Mouse (Mus musculus) heart, embryonic 14.5 days (tissue): ENCODE results near the gene Wasf2. TPM values are rescaled to one million over a fixed set of nuclear protein-coding genes. Genes with fewer than 3 reads are reported as not detected.

Experiments used
- ATAC-seq: fragments of 200-750 bp; cut with Nextera tagmentation; 2 replicates; pipeline ENCODE4 v1.8.0; 2017; ENCODE audit warnings: low read depth, moderate TSS enrichment; ENCODE audit not compliant: insufficient number of reproducible peaks, insufficient read depth, low FRiP score
- H3K27ac ChIP-seq, 2 experiments: fragments of 200-500 bp in 1 of 2; fragments of 300-500 bp in 1 of 2; sonication (generic) in 1 of 2; replicated peaks in 1 of 2; 2 replicates each; pipeline ENCODE4 v1.5.1; 2012 to 2014; ENCODE audit warnings: low read depth in 2 of 2, low read length in 2 of 2, control low read depth in 1 of 2, mild to moderate bottlenecking in 1 of 2, mixed read lengths in 1 of 2; ENCODE audit not compliant: control insufficient read depth in 1 of 2, insufficient read depth in 1 of 2
- H3K27me3 ChIP-seq: fragments of 300-500 bp; sonication (generic); 2 replicates; pipeline ENCODE4 v1.6.1; 2014; ENCODE audit warnings: mild to moderate bottlenecking, low read length, control low read depth; ENCODE audit not compliant: control insufficient read depth, insufficient read depth
- H3K36me3 ChIP-seq: fragments of 300-500 bp; sonication (generic); 2 replicates; pipeline ENCODE4 v1.6.1; 2014; ENCODE audit warnings: mild to moderate bottlenecking, control low read depth, low read length, mixed read lengths; ENCODE audit not compliant: control insufficient read depth, insufficient read depth
- H3K4me1 ChIP-seq, 2 experiments: fragments of 200-500 bp in 1 of 2; fragments of 300-500 bp in 1 of 2; sonication (generic) in 1 of 2; 2 replicates each; pipeline ENCODE4 v1.6.1; 2012 to 2014; ENCODE audit warnings: low read length in 2 of 2, control low read depth in 1 of 2, mixed read lengths in 1 of 2; ENCODE audit not compliant: control insufficient read depth in 2 of 2, insufficient read depth in 2 of 2
- H3K4me2 ChIP-seq: fragments of 300-500 bp; sonication (generic); 2 replicates; pipeline ENCODE4 v1.6.1; 2014; ENCODE audit warnings: mild to moderate bottlenecking, low read length
- H3K4me3 ChIP-seq, 2 experiments: fragments of 200-500 bp in 1 of 2; fragments of 300-500 bp in 1 of 2; sonication (generic) in 1 of 2; 2 replicates each; pipeline ENCODE4 v1.5.1; 2012 to 2014; ENCODE audit warnings: low read length in 2 of 2, mild to moderate bottlenecking in 2 of 2, control low read depth in 1 of 2, low read depth in 1 of 2, moderate library complexity in 1 of 2; ENCODE audit not compliant: control insufficient read depth in 1 of 2, insufficient read depth in 1 of 2
- H3K9ac ChIP-seq: fragments of 300-500 bp; sonication (generic); 2 replicates; pipeline ENCODE4 v1.6.1; 2014; ENCODE audit warnings: mild to moderate bottlenecking, low read length
- H3K9me3 ChIP-seq: fragments of 300-500 bp; sonication (generic); 2 replicates; pipeline ENCODE4 v1.6.1; 2016; ENCODE audit warnings: low read length, control low read depth; ENCODE audit not compliant: control insufficient read depth
- WGBS: fragments of 180-500 bp; shearing (Covaris S2); extraction: QIAGEN DNeasy Blood & Tissue Kit; methylation state at CpG from one replicate; pipeline ENCODE4 v1.1.7; 2014; 5-methylcytosine and 5-hydroxymethylcytosine counted together
- polyA plus RNA-seq: library from polyadenylated mRNA; unstranded; fragments of >200 nt; fragmentation: Nextera tagmentation; extraction: Ambion mirVana; gene quantifications from 2 replicates; pipeline ENCODE4 v1.2.1, GENCODE M21; 2014

Gene Wasf2
- polyA plus RNA-seq, 1 experiment from 2014 or later = 68.6 TPM

GRCm38 (mm10) chr4:133101751-133102150, 28.6 kb upstream of the Wasf2 start:
- no peaks in the 10 kb centered on the region for H3K9me3 ChIP-seq
- no peaks in the 10 kb centered on the region for H3K27me3 ChIP-seq
- H3K36me3 ChIP-seq = peaks cover 12% of the 10 kb centered on the region; the same call in 1 of the 2 replicates
- no peak overlapping the region for H3K4me2 ChIP-seq
- no peak overlapping the region for H3K9ac ChIP-seq
- peaks cover 8 to 13% of the 10 kb centered on the region in 2 experiments for H3K4me1 ChIP-seq
- H3K27ac ChIP-seq = no peak overlapping the region
- 81% methylated on average over 9 of the region's 9 CpGs for WGBS
- ATAC-seq = no peak
- no peak overlapping the region for H3K4me3 ChIP-seq

DNA sequence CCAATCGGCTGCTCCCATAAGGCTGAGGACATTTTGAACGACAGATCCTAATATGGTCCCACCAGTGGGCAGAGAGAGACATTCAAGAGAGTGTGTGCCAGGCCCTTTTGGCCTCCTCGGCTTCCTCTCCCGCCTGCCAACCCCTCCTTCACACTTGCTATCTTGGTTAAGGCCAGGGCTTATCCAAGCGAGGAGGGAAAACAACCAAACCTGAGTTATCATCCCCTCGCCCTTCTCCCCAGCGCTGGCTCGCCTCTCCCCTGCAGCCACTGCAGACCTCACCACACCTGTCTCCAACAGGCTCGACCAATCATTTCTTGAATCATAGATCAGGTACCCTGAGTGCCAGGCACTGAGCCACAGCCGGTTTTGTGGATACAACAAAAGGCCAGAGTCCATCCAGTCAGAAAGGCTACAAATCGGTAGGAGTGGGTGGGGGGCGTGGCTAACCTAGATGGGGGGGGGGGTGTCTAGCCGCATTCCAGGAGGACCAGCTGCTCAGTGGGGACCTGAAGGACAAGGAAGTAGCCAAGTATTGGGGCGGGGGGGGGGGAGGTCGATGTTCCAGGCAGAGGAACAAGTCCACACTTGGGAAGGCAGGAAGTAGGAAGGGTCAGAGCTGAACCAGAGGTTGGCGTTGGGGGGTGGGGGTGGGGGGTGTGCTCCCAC, 26.6 kb upstream of the Wasf2 start:
- Histone ChIP-seq H3K27me3 (no peaks in the 10 kb centered on the region), H3K9me3 (no peaks in the 10 kb centered on the region), H3K27ac (peak overlapping the region; percentile 14 to 75; a peak in 3 of 4 replicates), H3K4me1 (peaks cover 21 to 28% of the 10 kb centered on the region in 2 experiments), H3K4me2 (peak overlapping the region; percentile 29), H3K9ac (peak overlapping the region; percentile 44; the same call in 1 of the 2 replicates), H3K36me3 (peaks cover 12% of the 10 kb centered on the region; the same call in 1 of the 2 replicates), H3K4me3 (no peak overlapping the region; a peak in 1 of 4 replicates)
- peak; percentile 39 for ATAC-seq
- 18% methylated on average over 14 of the region's 16 CpGs for WGBS

DNA sequence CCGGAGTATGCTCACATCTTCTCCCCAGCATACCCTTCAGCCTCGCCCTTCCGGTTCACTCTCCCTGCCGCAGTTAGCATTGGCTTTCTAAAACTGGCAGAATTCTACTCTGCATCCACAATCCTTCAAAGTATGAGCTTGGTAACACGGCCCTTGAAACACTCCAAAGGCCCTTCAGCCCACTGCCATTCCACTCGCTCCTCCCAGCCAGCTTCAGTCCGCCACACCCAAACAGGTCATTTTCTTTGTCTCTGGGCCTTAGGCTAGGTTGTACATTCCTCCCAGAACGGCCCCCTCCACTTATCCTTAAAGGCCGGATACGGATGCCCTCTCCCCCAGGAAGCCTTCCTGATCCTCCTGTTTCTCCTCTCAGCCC, 26.1 kb upstream of the Wasf2 start:
- Histone ChIP-seq H3K36me3 (peaks cover 12% of the 10 kb centered on the region; the same call in 1 of the 2 replicates), H3K4me3 (no peak overlapping the region), H3K4me1 (peaks cover 23 to 31% of the 10 kb centered on the region in 2 experiments), H3K27me3 (no peaks in the 10 kb centered on the region), H3K9ac (peak overlapping the region; percentile 44), H3K9me3 (no peaks in the 10 kb centered on the region), H3K27ac (peak overlapping the region in 1 of 2 experiments; percentile 75; a peak in 3 of 4 replicates), H3K4me2 (peak overlapping the region; percentile 29)
- WGBS = 27% methylated on average over 10 of the region's 10 CpGs
- ATAC-seq = no peak

DNA sequence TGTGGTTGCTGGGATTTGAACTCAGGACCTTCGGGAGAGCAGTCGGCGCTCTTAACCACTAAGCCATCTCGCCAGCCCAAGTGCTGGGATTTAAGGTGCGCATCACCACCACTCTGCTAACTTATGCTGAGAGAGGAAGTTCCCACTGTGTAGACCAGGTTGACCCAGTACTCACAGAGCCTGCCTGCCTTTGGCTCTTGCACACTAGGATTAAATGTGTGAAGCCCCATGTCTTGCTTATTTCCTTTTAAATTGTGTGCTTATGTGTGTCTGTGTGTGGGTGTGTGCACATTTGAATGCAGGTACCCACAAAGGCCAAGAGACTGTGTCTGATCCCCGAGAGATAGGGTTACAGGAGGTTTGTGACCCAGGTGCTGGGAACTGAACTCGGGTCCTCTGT, 23.6 kb upstream of the Wasf2 start:
- H3K9ac ChIP-seq = no peak overlapping the region
- 96% methylated on average over 7 of the region's 7 CpGs for WGBS
- ATAC-seq = no peak

DNA sequence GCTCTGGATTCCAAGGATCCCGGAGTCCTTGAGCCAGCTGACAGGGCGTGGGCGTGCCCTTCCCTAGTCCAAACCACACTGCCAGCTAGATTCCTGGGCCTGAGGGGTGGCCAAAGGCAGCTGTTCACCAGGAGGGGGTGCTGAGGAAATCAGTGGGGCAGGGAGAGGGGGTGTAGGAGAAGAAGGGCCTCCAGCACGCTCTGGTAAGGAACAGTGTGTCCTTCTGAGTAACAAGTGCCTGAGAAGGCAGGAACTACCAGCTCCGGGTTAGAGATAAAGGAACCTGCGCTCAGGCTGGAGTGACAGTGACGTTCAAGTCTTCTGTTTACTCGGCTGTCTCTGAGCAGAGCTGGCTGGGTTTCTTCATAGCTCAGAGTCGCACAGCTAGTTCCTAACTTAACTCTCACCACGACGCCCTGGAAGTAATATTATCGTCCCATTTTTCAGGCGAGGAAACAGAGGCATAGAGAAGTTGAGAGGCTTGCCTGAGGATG, 22.5 kb upstream of the Wasf2 start:
- WGBS = 23% methylated on average over 13 of the region's 13 CpGs
- Histone ChIP-seq H3K4me2 (no peak overlapping the region; the same call in 1 of the 2 replicates), H3K4me3 (no peak overlapping the region), H3K9me3 (no peaks in the 10 kb centered on the region), H3K36me3 (peaks cover 3% of the 10 kb centered on the region; the same call in 1 of the 2 replicates), H3K9ac (peak overlapping the region; percentile 38), H3K27ac (peak overlapping the region; percentile 18 to 58), H3K4me1 (peaks cover 26 to 31% of the 10 kb centered on the region in 2 experiments), H3K27me3 (no peaks in the 10 kb centered on the region)
- no peak for ATAC-seq

More for the DNA sequence above, 23.6 kb upstream of the Wasf2 start:
- Histone ChIP-seq H3K4me2 (no peak overlapping the region), H3K4me3 (no peak overlapping the region), H3K27me3 (no peaks in the 10 kb centered on the region), H3K9me3 (no peaks in the 10 kb centered on the region), H3K4me1 (peaks cover 23 to 31% of the 10 kb centered on the region in 2 experiments), H3K27ac (no peak overlapping the region), H3K36me3 (peaks cover 12% of the 10 kb centered on the region; the same call in 1 of the 2 replicates)

DNA sequence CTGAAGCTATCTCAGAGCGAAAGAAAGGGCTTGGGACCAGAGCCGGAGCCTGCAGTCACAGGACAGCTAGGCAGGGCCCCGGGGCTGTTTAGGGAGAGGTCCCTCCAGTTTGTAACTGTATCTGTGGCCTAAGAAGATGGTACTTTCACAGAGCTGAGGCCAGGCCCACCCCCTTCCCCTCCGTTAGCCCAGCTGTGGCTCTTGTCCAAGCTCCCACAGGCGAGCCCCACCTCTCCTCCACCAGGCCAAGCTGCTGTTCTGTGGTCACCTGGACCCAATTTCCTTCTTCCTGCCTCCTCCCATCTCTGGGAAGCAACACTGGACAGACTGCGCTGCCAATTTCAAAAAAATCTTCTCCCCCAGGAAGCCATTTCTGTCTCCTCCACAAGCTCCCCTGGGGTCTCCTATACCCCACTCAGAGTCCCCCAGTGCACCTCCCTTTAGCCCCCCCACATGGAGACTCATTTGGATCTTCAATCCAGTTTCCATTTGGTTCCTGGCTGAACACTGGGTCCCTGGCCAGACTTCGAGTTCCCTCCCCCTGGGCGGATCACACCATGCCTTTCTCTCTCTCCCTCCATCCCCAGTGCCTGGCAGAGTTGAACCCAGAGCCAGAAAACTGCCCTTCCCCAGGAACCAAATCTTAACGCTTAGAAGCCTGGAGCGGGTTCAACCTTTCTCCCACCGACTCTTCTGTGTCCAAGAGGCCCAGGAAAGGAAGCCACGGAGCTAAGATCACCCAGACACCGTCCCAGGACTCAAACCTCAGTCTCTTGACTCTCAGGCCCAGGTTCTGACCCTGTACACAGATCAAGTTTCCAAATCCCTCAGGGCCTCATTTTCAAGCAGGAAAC, 21.6 kb upstream of the Wasf2 start:
- Histone ChIP-seq H3K9me3 (no peaks in the 10 kb centered on the region), H3K27me3 (no peaks in the 10 kb centered on the region), H3K4me2 (no peak overlapping the region), H3K36me3 (no peaks in the 10 kb centered on the region), H3K27ac (peak overlapping the region; percentile 18 to 58), H3K4me1 (peaks cover 21 to 25% of the 10 kb centered on the region in 2 experiments), H3K9ac (0 out of 2 replicates have a peak overlapping the region, but pooled peaks have one; percentile 34), H3K4me3 (no peak overlapping the region)
- no peak for ATAC-seq
- 66% methylated on average over 13 of the region's 13 CpGs for WGBS

DNA sequence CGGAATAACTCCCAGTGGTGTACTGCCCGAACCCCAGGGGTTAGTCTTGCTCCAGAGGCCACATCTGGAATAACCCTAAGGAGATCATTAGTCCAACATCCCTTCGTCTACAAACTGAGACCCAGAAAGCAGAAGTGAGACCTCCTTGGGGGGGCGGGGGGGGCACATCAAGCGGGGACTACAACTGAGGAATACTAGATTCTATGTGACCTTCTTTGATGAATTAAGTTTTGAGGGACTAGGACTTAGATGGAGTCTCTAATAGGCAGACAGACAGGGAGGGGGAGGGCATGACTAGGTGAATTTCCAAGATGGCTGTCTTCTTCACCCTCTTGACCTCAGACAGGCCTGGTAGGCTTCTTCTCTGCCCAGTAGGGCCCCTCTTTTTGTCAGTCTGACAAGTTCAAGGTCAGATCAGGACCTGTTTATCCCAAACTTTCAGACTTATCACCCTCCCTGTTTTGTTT, 20.9 kb upstream of the Wasf2 start:
- Histone ChIP-seq H3K27ac (no peak overlapping the region), H3K27me3 (no peaks in the 10 kb centered on the region), H3K9ac (no peak overlapping the region), H3K9me3 (no peaks in the 10 kb centered on the region), H3K4me1 (peaks cover 18 to 19% of the 10 kb centered on the region in 2 experiments), H3K36me3 (no peaks in the 10 kb centered on the region), H3K4me2 (no peak overlapping the region), H3K4me3 (no peak overlapping the region)
- ATAC-seq = no peak
- WGBS = 88% methylated on average over 5 of the region's 5 CpGs
